Mouse (Mus musculus) bone marrow macrophage, adult 2 months (primary cell): ENCODE data around the gene Grasp.

Experiments used
- CTCF ChIP-seq: IDR thresholded peaks from 2 replicates; pipeline ENCODE4 v1.5.1; 2012; ENCODE audit warnings: low read depth, mild to moderate bottlenecking, low read length, moderate library complexity
- POLR2A ChIP-seq: IDR thresholded peaks from 2 replicates; pipeline ENCODE4 v1.6.1; 2012; ENCODE audit warnings: mild to moderate bottlenecking, low read depth, low read length, borderline replicate concordance

- TF ChIP-seq POLR2A (no peak), CTCF (no peak)
Measured at GRCm38 (mm10) chr15:101212435-101212834, 11.6 kb upstream of the Grasp start.
